In genomic region chr8:40132662-40133257, GRCm38 (mm10) we compare ENCODE assay signal across 10 mouse cellular contexts.
DNase-seq lines count a peak whose midpoint lies in the region; ATAC-seq lines count a peak whose summit lies in the region.
"Had no signal": no experiment of that assay in that cellular context is flagged by ENCODE, and none has a peak within 500 bp of the region (broad histone marks: within the 10 kb centered on the region; RNA-seq: fewer than 3 reads in every experiment).

No protein-coding gene starts in this region.

- peak; percentile 5 for DNase-seq in cerebellum, adult 8-10 months
- peak; percentile 44 for DNase-seq in right cerebral cortex, adult 18-20 months
- no peak for DNase-seq in right cerebral cortex, postnatal 4 days
- peak; percentile 10 to 68 for DNase-seq in frontal cortex, postnatal 36 days (ENCODE audit: low spot score in 2 of 2)
- DNase-seq in urinary bladder, adult 18-20 months (ENCODE audit: low spot score in 2 of 2): no peak

- no peak overlapping the region for H3K9ac ChIP-seq in limb, embryonic 12.5 days (replicated peaks)
- H3K9ac ChIP-seq in stomach, embryonic 15.5 days: no peak overlapping the region
- H3K9ac ChIP-seq: heart, embryonic 15.5 days had no signal

- no peaks in the 10 kb centered on the region for H3K9me3 ChIP-seq in limb, embryonic 12.5 days
- no peaks in the 10 kb centered on the region for H3K9me3 ChIP-seq in stomach, embryonic 15.5 days
- H3K9me3 ChIP-seq: heart, embryonic 15.5 days had no signal

- 23% methylated on average over 9 of the region's 9 CpGs for WGBS in limb, embryonic 12.5 days
- 16% methylated on average over 9 of the region's 9 CpGs for WGBS in stomach, embryonic 15.5 days

- no peaks in the 10 kb centered on the region for H3K36me3 ChIP-seq in limb, embryonic 12.5 days
- H3K36me3 ChIP-seq in stomach, embryonic 15.5 days: no peaks in the 10 kb centered on the region
- H3K36me3 ChIP-seq: heart, embryonic 15.5 days had no signal

- H3K4me2 ChIP-seq in limb, embryonic 12.5 days: no peak overlapping the region
- no peak overlapping the region for H3K4me2 ChIP-seq in stomach, embryonic 15.5 days
- H3K4me2 ChIP-seq: heart, embryonic 15.5 days had no signal

- no peak overlapping the region for H3K4me3 ChIP-seq in limb, embryonic 12.5 days (replicated peaks)
- no peak overlapping the region for H3K4me3 ChIP-seq in stomach, embryonic 15.5 days (replicated peaks)
- H3K4me3 ChIP-seq: heart, embryonic 15.5 days; myocyte had no signal

- no peak for ATAC-seq in cerebellum, adult (ENCODE audit: insufficient number of reproducible peaks, low FRiP score, low TSS enrichment)
- ATAC-seq in limb, embryonic 12.5 days (ENCODE audit: insufficient number of reproducible peaks, insufficient read depth, low FRiP score, low TSS enrichment, low read depth): peak; percentile 68; the same call in 1 of the 2 replicates
- peak; percentile 65; the same call in 1 of the 2 replicates for ATAC-seq in stomach, embryonic 15.5 days (ENCODE audit: insufficient read depth, low FRiP score, low read depth)

- no peaks in the 10 kb centered on the region for H3K4me1 ChIP-seq in limb, embryonic 12.5 days (replicated peaks)
- no peaks in the 10 kb centered on the region for H3K4me1 ChIP-seq in stomach, embryonic 15.5 days
- H3K4me1 ChIP-seq: heart, embryonic 15.5 days had no signal

- H3K27me3 ChIP-seq in limb, embryonic 12.5 days: no peaks in the 10 kb centered on the region
- no peaks in the 10 kb centered on the region for H3K27me3 ChIP-seq in stomach, embryonic 15.5 days (replicated peaks)
- H3K27me3 ChIP-seq: heart, embryonic 15.5 days had no signal

- no peak overlapping the region for H3K27ac ChIP-seq in limb, embryonic 12.5 days
- H3K27ac ChIP-seq in stomach, embryonic 15.5 days: no peak overlapping the region
- H3K27ac ChIP-seq: heart, embryonic 15.5 days had no signal

Comparison
In these comparisons a context has a peak if more than half of its experiments do, and no peak if none do; other contexts are left out.
1. DNase-seq: peak in cerebellum, adult 8-10 months (single experiment), right cerebral cortex, adult 18-20 months (single experiment) and frontal cortex, postnatal 36 days (2 of 2); none in right cerebral cortex, postnatal 4 days (single experiment) and urinary bladder, adult 18-20 months (0 of 2).